9 mouse cellular contexts compared by ENCODE assay signal in the genomic region with DNA sequence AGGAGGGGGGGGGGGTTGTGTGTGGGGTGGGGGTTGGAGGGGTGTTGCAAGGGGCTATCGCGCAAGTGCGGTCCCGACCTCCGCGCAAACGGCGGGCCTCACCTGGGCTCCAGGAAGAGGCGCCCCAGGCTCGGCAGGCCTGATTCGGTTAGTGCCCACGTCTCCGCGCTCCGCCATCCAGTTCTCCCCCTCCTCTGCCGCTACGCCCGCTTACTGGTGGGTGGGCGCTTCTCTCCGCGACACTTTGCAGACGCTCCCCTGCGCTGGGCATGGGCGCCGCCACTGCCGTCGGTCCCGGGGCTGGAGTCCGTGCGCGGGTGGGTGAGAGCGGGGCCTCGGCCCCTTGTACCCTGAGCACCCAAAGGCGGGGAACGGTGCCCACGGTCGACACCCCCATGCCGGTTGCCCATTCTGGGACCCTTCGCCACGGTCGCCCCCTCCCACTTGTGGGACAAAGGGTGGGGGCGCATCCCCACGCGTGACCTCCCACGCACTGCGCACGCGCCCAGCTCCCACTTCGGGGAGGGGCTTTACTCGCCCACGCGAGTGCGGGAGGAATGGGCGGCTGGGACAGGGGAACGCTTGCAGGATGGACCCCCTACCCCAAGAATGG. TPM values are rescaled to one million over a fixed set of nuclear protein-coding genes. Genes with fewer than 3 reads are reported as not detected.
DNase-seq lines count a peak whose midpoint lies in the region; ATAC-seq and TF ChIP-seq lines count a peak whose summit lies in the region.
"Had no signal": no experiment of that assay in that cellular context is flagged by ENCODE, and none has a peak within 500 bp of the region (broad histone marks: within the 10 kb centered on the region; RNA-seq: fewer than 3 reads in every experiment).

No protein-coding gene starts in this region.

- peaks cover 73% of the 10 kb centered on the region for H3K27me3 ChIP-seq in E14TG2a.4 (ENCODE audit: insufficient read depth, low read length)
- peaks cover 53% of the 10 kb centered on the region for H3K27me3 ChIP-seq in embryonic facial prominence, embryonic 13.5 days
- peaks cover 31% of the 10 kb centered on the region for H3K27me3 ChIP-seq in midbrain, embryonic 15.5 days (replicated peaks)

- H3K27ac ChIP-seq in gastrocnemius, adult 2 months = no peak overlapping the region
- H3K27ac ChIP-seq in embryonic facial prominence, embryonic 13.5 days = peak overlapping the region; percentile 62
- peak overlapping the region; percentile 82 for H3K27ac ChIP-seq in midbrain, embryonic 15.5 days

- H3K9me3 ChIP-seq in E14TG2a.4 (ENCODE audit: low read length) = no peaks in the 10 kb centered on the region
- H3K9me3 ChIP-seq in embryonic facial prominence, embryonic 13.5 days = no peaks in the 10 kb centered on the region
- no peaks in the 10 kb centered on the region for H3K9me3 ChIP-seq in midbrain, embryonic 15.5 days

- under 1% methylated on average over 52 of the region's 55 CpGs for WGBS in embryonic facial prominence, embryonic 13.5 days
- under 1% methylated on average over 55 of the region's 55 CpGs for WGBS in midbrain, embryonic 15.5 days

- intact Hi-C loops in gastrocnemius, adult 2 months (cut with DNase I) = no loop called here
- intact Hi-C loops in gastrocnemius, postnatal 14 days (cut with DNase I; ENCODE audit: low total_unique reads) = no loop called here

- H3K9ac ChIP-seq in embryonic facial prominence, embryonic 13.5 days = peak overlapping the region; percentile 89
- peak overlapping the region; percentile 76 for H3K9ac ChIP-seq in midbrain, embryonic 15.5 days

- no peak for TF ChIP-seq CTCF in gastrocnemius, adult 2 months (IDR thresholded peaks at IDR 0.05)
- TF ChIP-seq CTCF in E14TG2a.4 (conservative IDR thresholded peaks at IDR 0.05; ENCODE audit: low read length) = no peak

- DNase-seq in gastrocnemius, adult 2 months = no peak
- no peak for DNase-seq in gastrocnemius, postnatal 14 days
- DNase-seq in layer of hippocampus, adult 9-11 months = peak; percentile 64
- no peak for DNase-seq in adrenal gland, postnatal 14 days
- DNase-seq in ovary, adult 18-20 months (ENCODE audit: low spot score) = no peak

- H3K4me2 ChIP-seq in embryonic facial prominence, embryonic 13.5 days = peak overlapping the region; percentile 82
- peak overlapping the region; percentile 63 for H3K4me2 ChIP-seq in midbrain, embryonic 15.5 days

- peaks cover 14% of the 10 kb centered on the region; the same call in 1 of the 2 replicates for H3K36me3 ChIP-seq in E14TG2a.4 (ENCODE audit: insufficient read depth, low read length)
- H3K36me3 ChIP-seq in embryonic facial prominence, embryonic 13.5 days = no peaks in the 10 kb centered on the region
- no peaks in the 10 kb centered on the region for H3K36me3 ChIP-seq in midbrain, embryonic 15.5 days (replicated peaks)

- H3K4me1 ChIP-seq in E14TG2a.4 (replicated peaks; ENCODE audit: low read depth, low read length) = peaks cover 70% of the 10 kb centered on the region
- H3K4me1 ChIP-seq in embryonic facial prominence, embryonic 13.5 days = peaks cover 60% of the 10 kb centered on the region
- H3K4me1 ChIP-seq in midbrain, embryonic 15.5 days = peaks cover 81% of the 10 kb centered on the region

- ATAC-seq in embryonic facial prominence, embryonic 13.5 days (ENCODE audit: insufficient number of reproducible peaks, insufficient read depth, low FRiP score, low TSS enrichment, low read depth) = no peak
- ATAC-seq in midbrain, embryonic 15.5 days (replicated peaks) = peak; percentile 7

- H3K4me3 ChIP-seq in gastrocnemius, adult 2 months = peak overlapping the region; percentile 39
- H3K4me3 ChIP-seq in E14TG2a.4 (replicated peaks; ENCODE audit: low read length) = peak overlapping the region; percentile 84
- peak overlapping the region; percentile 68 for H3K4me3 ChIP-seq in embryonic facial prominence, embryonic 13.5 days
- peak overlapping the region; percentile 67 for H3K4me3 ChIP-seq in midbrain, embryonic 15.5 days

RNA-seq across cellular contexts. Expression of a gene that starts 5.2 kb away (rescaled TPM):
- total RNA-seq in gastrocnemius, adult 2 months (2021) = 10 to 100 TPM; 50.0 to 51.0 TPM
- total RNA-seq in gastrocnemius, postnatal 14 days (2021) = 10 to 100 TPM; 52.0 to 62.2 TPM
- polyA plus RNA-seq in embryonic facial prominence, embryonic 13.5 days (2015; fragmentation: Nextera tagmentation; extraction: Ambion mirVana) = 137 and 155 TPM in 2 replicates
- polyA plus RNA-seq in midbrain, embryonic 15.5 days (2015; fragmentation: Nextera tagmentation; extraction: Ambion mirVana) = 103 and 107 TPM in 2 replicates
- 166 and 184 TPM in 2 replicates for total RNA-seq in adrenal gland, postnatal 14 days (2021)

RNA-seq across cellular contexts. Expression of a gene that starts 5.4 kb away (rescaled TPM):
- 1 to 10 TPM; 3.0 to 4.1 TPM for total RNA-seq in gastrocnemius, adult 2 months (2021)
- total RNA-seq in gastrocnemius, postnatal 14 days (2021) = 1 to 10 TPM; 5.6 to 6.6 TPM
- polyA plus RNA-seq in embryonic facial prominence, embryonic 13.5 days (2015; fragmentation: Nextera tagmentation; extraction: Ambion mirVana) = 44.7 and 45.9 TPM in 2 replicates
- polyA plus RNA-seq in midbrain, embryonic 15.5 days (2015; fragmentation: Nextera tagmentation; extraction: Ambion mirVana) = 106 and 110 TPM in 2 replicates
- 10.0 and 12.9 TPM in 2 replicates for total RNA-seq in adrenal gland, postnatal 14 days (2021)

RNA-seq across cellular contexts. Expression of a gene that starts 18.5 kb away (rescaled TPM):
- total RNA-seq in gastrocnemius, adult 2 months (2021) = 1 to 10 TPM; 2.8 to 3.9 TPM
- total RNA-seq in gastrocnemius, postnatal 14 days (2021) = 1 to 10 TPM; 4.3 to 5.0 TPM
- polyA plus RNA-seq in embryonic facial prominence, embryonic 13.5 days (2015; fragmentation: Nextera tagmentation; extraction: Ambion mirVana) = 5.6 and 5.9 TPM in 2 replicates
- 12.3 and 13.5 TPM in 2 replicates for polyA plus RNA-seq in midbrain, embryonic 15.5 days (2015; fragmentation: Nextera tagmentation; extraction: Ambion mirVana)
- total RNA-seq in adrenal gland, postnatal 14 days (2021) = 4.7 and 5.5 TPM in 2 replicates

RNA-seq across cellular contexts. Expression of a gene that starts 22.8 kb away (rescaled TPM):
- total RNA-seq in gastrocnemius, adult 2 months (2021) = not detected
- total RNA-seq in gastrocnemius, postnatal 14 days (2021) = not detected
- not detected in 2 replicates for polyA plus RNA-seq in embryonic facial prominence, embryonic 13.5 days (2015; fragmentation: Nextera tagmentation; extraction: Ambion mirVana)
- not detected in 2 replicates for polyA plus RNA-seq in midbrain, embryonic 15.5 days (2015; fragmentation: Nextera tagmentation; extraction: Ambion mirVana)
- not detected in 2 replicates for total RNA-seq in adrenal gland, postnatal 14 days (2021)
- polyA plus RNA-seq: spleen, adult 2 months had no signal

RNA-seq across cellular contexts. Expression of a gene that starts 23.3 kb away (rescaled TPM):
- total RNA-seq in gastrocnemius, adult 2 months (2021) = 100 to 1,000 TPM; 165 to 171 TPM
- 100 to 1,000 TPM; 100 to 107 TPM for total RNA-seq in gastrocnemius, postnatal 14 days (2021)
- polyA plus RNA-seq in embryonic facial prominence, embryonic 13.5 days (2015; fragmentation: Nextera tagmentation; extraction: Ambion mirVana) = 63.8 and 70.5 TPM in 2 replicates
- polyA plus RNA-seq in midbrain, embryonic 15.5 days (2015; fragmentation: Nextera tagmentation; extraction: Ambion mirVana) = 119 and 124 TPM in 2 replicates
- total RNA-seq in adrenal gland, postnatal 14 days (2021) = 145 and 155 TPM in 2 replicates
